Mouse (Mus musculus) megakaryocyte progenitor cell, adult 5-6 weeks (primary cell): ENCODE data around the gene Bloc1s1. TPM values are rescaled to one million over a fixed set of nuclear protein-coding genes. Genes with fewer than 3 reads are reported as not detected.
A peak's percentile ranks its signal among the peaks of the same experiment; 100 is the strongest.

Experiments
- ATAC-seq: replicated peaks from 2 replicates; pipeline ENCODE4 v1.8.0; 2016; ENCODE audit warnings: mild to moderate bottlenecking, moderate TSS enrichment, inconsistent platforms; ENCODE audit not compliant: poor library complexity
- total RNA-seq, 2 experiments: library from RNA; stranded (forward) in 1 of 2; stranded (reverse) in 1 of 2; fragments of 157-497, 149-512 nt in 1 of 2; fragments of 200-1000 nt in 1 of 2; gene quantifications; 2 replicates each; pipeline versions ENCODE4 v1.2.3 to v1.2.4; 2015 to 2017

Gene Bloc1s1
- total RNA-seq, 2 experiments from 2014 or later = 103 to 106 TPM

DNA sequence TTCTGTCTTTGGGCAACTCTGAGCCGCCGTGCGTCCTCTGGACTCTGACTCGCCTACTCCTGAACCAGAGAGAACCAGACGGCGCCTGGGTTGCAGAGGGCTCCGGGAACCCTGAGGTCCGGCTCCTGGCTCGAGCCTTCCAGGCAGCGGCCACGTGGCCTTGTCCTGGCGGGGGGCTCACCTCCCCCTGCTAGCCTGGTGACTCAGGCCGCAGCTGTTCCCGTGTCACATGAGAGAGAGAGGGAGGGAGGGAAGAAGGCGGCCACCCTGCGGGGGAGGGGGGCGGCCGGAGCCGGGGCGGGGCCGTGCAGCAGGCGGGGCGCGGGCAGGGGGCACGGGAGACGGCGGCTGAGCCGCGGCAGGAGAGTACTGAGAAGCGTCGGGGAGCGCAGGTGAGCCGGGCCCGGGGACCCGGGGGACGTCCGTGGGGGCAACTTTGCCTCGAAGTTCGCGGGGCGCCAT, 14.2 kb downstream of the Bloc1s1 start:
- ATAC-seq = peak; percentile 61

GRCm38 (mm10) chr10:128908778-128909448, 14.9 kb downstream of the Bloc1s1 start:
- ATAC-seq = no peak

DNA sequence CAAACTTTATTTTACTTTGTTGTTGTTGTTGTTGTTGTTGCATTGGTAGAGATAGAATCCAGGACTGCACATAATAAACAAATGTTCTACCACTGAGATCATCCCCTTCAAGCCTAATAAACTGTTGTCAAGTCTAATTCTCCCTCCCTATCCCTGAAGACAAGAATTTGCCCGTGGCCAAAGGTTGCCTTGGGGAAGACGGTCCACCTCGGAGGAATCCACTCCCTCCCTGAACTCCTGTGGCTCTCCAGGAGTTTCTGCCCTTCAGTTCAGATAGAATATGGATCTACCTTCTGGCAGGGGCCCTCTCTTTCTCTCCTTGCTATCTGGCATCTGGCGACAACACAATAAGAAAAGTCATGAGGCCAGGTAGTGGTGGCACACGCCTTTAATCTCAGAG, 19.0 kb downstream of the Bloc1s1 start:
- ATAC-seq = no peak

GRCm38 (mm10) chr10:128902409-128902988, 21.3 kb downstream of the Bloc1s1 start:
- ATAC-seq = peak; percentile 75

GRCm38 (mm10) chr10:128901409-128901808, 22.4 kb downstream of the Bloc1s1 start:
- peak; percentile 37; the same call in 1 of the 2 replicates for ATAC-seq

- peak; percentile 17; the same call in 1 of the 2 replicates for ATAC-seq
Observed at GRCm38 (mm10) chr10:128900698-128901097, 23.1 kb downstream of the Bloc1s1 start, which contains the start of gene Cd63. Gene Cd63, plus strand, starts transcription at chr10:128900989.

GRCm38 (mm10) chr10:128899759-128900490, 23.9 kb downstream of the Bloc1s1 start:
- ATAC-seq = peak; percentile 32

GRCm38 (mm10) chr10:128897501-128897900, 26.3 kb downstream of the Bloc1s1 start:
- ATAC-seq = no peak

GRCm38 (mm10) chr10:128896807-128897206, 27.0 kb downstream of the Bloc1s1 start:
- no peak for ATAC-seq

DNA sequence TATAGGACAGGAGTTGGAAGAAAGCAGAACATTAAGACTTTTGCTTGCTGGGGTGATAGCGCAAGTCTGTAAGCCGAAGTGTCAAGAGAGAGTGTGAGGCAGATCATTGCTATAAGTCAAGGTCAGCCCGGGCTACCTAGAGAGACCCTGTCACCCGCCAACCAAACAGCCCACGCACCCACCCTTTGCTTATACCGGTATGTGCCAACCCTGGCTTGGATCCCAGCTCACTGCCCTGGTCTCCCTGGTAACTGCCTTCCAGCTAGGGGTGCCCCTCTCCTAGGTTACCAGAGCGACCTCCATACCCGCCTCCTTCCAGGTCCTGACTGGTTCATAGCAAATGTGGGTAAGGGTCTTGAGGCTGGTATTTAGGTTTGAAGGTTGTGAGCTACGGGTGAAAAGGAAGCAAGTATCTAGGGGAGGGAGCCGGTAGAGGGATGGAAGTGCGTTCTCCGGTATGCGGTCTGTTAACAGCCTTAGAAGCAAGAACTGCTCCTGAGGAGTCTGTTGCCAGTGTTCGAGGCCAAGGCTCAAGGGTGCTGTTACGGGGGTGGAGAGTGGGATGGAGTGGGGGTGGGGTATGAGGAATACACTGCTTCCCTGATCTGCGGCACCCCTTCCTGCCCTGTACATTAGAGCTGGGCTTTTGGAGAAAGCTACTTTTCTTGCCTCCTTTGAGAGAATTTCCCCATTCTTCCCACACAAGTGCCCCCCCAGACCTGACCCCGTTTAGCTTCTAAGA, 27.7 kb downstream of the Bloc1s1 start:
- peak; percentile 14 for ATAC-seq

- peak; percentile 73 for ATAC-seq
Observed at GRCm38 (mm10) chr10:128895437-128895836, 28.4 kb downstream of the Bloc1s1 start.

DNA sequence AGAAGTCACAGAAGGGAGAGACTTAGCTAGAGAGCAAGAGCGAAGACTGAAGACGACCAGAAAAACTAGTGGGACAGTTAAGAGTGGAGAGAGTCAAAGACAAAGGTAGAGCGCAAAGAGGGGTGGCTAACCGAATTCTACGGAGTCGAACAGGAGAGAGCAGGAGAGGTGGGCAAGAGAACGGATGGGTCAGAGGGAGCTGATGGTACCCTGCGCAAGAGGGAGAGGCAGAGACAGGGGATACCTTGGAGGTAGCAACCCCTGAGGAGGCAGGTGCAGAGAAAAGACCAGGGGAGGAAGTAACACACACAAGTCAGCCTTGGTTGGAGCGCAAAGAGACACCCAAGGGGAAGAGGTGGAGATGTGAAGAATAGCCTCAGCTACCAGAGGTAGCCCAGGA, 31.6 kb downstream of the Bloc1s1 start:
- no peak for ATAC-seq

- ATAC-seq = peak; percentile 21
Observed at GRCm38 (mm10) chr10:128891296-128892094, 32.3 kb downstream of the Bloc1s1 start, which contains the start of gene Gdf11. Gene Gdf11, minus strand, starts transcription at chr10:128891718.

DNA sequence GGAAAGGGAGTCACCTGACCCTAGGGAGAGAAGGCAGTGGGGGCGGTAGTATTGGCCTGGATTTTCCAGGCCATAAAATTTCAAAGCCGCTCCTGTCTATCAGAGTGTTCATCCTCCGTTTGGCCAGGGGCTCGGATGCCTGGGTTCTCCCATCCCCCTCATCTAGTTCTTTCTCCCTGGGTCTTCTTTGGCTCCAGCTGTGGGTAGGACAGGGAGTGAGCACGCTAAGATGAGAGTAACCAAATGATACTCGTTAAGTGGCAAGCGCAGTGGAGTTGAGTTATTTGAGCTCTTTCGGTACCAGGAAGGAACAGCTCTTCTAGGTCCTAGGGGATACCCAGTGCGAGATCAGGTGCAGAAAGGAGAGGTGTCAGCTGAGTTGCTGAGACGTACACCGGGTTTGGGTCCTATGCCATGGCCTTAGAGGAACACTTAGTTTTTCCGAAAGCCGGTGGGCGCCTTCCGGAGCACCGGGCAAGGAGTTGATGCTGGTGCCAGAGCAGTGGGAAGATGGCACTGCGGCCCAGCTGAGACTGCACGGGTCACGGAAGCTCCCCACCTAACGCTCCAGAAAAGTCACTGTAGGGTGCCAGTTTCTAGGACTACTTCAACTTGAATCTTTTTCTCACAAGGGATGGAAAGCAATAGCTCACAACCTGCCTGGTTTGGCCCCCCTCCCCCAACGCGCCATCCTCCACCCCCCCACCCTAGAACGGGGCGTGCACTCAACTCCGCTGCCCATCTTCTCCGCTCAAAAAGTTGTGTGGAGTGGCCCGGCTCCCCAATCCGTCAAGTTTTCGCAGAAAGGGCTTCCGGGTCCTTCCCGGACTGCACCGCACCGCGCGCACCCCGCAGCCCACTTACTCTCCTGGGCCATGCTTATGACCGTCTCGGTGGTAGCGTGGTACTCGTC, 33.2 kb downstream of the Bloc1s1 start:
- ATAC-seq = no peak

GRCm38 (mm10) chr10:128889846-128890245, 34.0 kb downstream of the Bloc1s1 start:
- ATAC-seq = no peak

GRCm38 (mm10) chr10:128888941-128889827, 34.7 kb downstream of the Bloc1s1 start:
- no peak for ATAC-seq

DNA sequence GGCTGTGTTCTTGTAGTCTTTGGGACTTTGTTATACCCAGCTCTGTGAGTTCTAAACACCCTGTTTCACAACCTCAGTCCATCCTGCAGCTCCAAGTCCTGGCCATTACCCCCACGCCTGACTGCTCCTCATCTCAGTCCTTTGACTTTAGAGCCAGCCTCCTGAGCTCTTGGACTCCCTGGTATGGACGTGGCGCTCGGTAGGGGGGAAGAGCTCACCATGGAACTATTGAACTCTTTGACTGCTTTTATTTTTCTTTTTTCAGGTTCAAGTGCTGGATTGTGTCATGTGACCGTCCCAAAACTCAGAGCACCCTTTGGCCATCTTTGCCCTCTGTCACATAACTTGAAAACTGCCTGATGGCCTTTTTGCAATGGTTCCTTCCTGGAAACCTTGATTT, 41.8 kb downstream of the Bloc1s1 start:
- no peak for ATAC-seq

- no peak for ATAC-seq
Observed at GRCm38 (mm10) chr10:128878811-128879210, 45.0 kb downstream of the Bloc1s1 start.
